Mouse (Mus musculus): ENCODE measurements around the gene Shisal2a.

DNA sequence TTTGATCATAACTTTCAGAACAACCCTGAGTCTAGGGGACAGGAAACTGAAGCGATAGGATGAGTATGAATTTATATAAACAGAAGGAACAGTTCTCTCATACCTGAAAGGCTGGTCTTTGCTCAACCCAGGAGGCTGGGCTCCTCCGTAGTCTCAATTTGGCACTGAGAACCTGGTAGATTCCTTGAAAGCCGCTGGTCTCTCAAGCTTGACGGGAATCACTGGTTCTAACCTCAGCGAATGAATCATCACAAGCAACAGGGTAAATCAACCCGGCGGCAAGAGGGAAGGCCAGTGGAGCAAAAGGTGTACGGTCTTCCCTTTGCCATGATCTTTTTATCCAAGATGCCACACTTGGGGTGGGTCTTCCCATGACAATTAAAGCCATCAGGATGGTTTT is 25.7 kb downstream of the Shisal2a start:
- TF ChIP-seq CTCF (IDR thresholded peaks at IDR 0.05; ENCODE audit: borderline replicate concordance, insufficient read depth, low read length) (no peak), POLR2A (IDR thresholded peaks at IDR 0.05; ENCODE audit: low read depth, low read length) (no peak)
